Mouse (Mus musculus) cerebellum, adult 2 months (tissue): ENCODE measurements around the gene Setd3.

ENCODE experiments used
- CTCF ChIP-seq: fragments of 200-500 bp; IDR thresholded peaks from 2 replicates; pipeline ENCODE4 v1.5.1; 2011; ENCODE audit warnings: low read depth, mild to moderate bottlenecking, control low read depth, low read length, moderate library complexity, borderline replicate concordance; ENCODE audit not compliant: insufficient read depth
- POLR2A ChIP-seq: fragments of 200-500 bp; IDR thresholded peaks from 2 replicates; pipeline ENCODE4 v1.6.1; 2011; ENCODE audit warnings: low read length, control low read depth, borderline replicate concordance; ENCODE audit not compliant: insufficient read depth

DNA sequence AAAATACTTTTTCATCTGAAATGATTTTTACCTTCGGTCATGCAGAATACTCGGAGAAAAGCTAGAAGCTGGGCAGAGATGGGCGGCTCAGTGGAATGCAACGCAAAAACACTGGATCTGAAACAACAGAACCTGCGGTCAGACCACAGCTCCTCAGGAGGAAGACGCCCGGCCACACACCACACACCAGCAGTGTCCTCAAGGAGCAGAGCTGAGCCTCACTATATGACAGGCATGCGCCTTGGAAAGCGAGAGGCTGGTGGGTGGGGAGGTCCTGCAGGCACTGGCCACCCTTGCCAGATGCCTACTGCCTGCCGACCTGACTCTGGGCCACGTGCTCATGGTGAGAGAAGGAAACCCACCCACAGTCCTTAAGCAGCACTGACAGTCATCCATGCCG lies 67.9 kb downstream of the Setd3 start:
- TF ChIP-seq POLR2A (no peak), CTCF (no peak)
